Mouse (Mus musculus) hindbrain, embryonic 12.5 days (tissue): ENCODE results near the gene Dhx16. TPM values are rescaled to one million over a fixed set of nuclear protein-coding genes. Genes with fewer than 3 reads are reported as not detected.
A peak's percentile ranks its signal among the peaks of the same experiment; 100 is the strongest.

Source experiments
- ATAC-seq: fragments of 200-750 bp; cut with Nextera tagmentation; 2 replicates; pipeline ENCODE4 v1.8.0; 2017; ENCODE audit warnings: moderate TSS enrichment; ENCODE audit not compliant: low FRiP score
- H3K27ac ChIP-seq: fragments of 300-500 bp; sonication (generic); 2 replicates; pipeline ENCODE4 v1.5.1; 2016; ENCODE audit warnings: mild to moderate bottlenecking
- H3K27me3 ChIP-seq: fragments of 300-500 bp; sonication (generic); 2 replicates; pipeline ENCODE4 v1.6.1; 2016; ENCODE audit warnings: mild to moderate bottlenecking
- H3K36me3 ChIP-seq: fragments of 300-500 bp; sonication (generic); 2 replicates; pipeline ENCODE4 v1.6.1; 2016; ENCODE audit warnings: mild to moderate bottlenecking
- H3K4me1 ChIP-seq: fragments of 300-500 bp; sonication (generic); 2 replicates; pipeline ENCODE4 v1.6.1; 2016
- H3K4me2 ChIP-seq: fragments of 300-500 bp; sonication (generic); replicated peaks from 2 replicates; pipeline ENCODE4 v1.6.1; 2016; ENCODE audit warnings: mild to moderate bottlenecking
- H3K4me3 ChIP-seq: fragments of 300-500 bp; sonication (generic); 2 replicates; pipeline ENCODE4 v1.5.1; 2016; ENCODE audit warnings: mild to moderate bottlenecking
- H3K9ac ChIP-seq: fragments of 300-500 bp; sonication (generic); 2 replicates; pipeline ENCODE4 v1.6.1; 2016; ENCODE audit warnings: mild to moderate bottlenecking, moderate library complexity
- H3K9me3 ChIP-seq: fragments of 300-500 bp; sonication (generic); replicated peaks from 2 replicates; pipeline ENCODE4 v1.6.1; 2016; ENCODE audit warnings: mild to moderate bottlenecking
- WGBS: fragments of 180-500 bp; shearing (Covaris S2); methylation state at CpG from one replicate; pipeline ENCODE4 v1.1.7; 2016; 5-methylcytosine and 5-hydroxymethylcytosine counted together
- polyA plus RNA-seq: library from polyadenylated mRNA; unstranded; fragments of >200 nt; fragmentation: Nextera tagmentation; extraction: Ambion mirVana; gene quantifications from 2 replicates; pipeline ENCODE4 v1.2.1, GENCODE M21; 2016

Gene Dhx16
- polyA plus RNA-seq, 1 experiment from 2014 or later, result 45.2 TPM

GRCm38 (mm10) chr17:35873774-35874519 lies 5.7 kb upstream of the Dhx16 start:
- Histone ChIP-seq H3K4me1 (peaks cover 42% of the 10 kb centered on the region), H3K27me3 (no peaks in the 10 kb centered on the region), H3K4me3 (peak overlapping the region; percentile 14; the same call in 1 of the 2 replicates), H3K4me2 (peak overlapping the region; percentile 31), H3K36me3 (peaks cover 38% of the 10 kb centered on the region), H3K9ac (no peak overlapping the region), H3K9me3 (peaks cover 6% of the 10 kb centered on the region; the same call in 1 of the 2 replicates), H3K27ac (no peak overlapping the region)
- WGBS, result 32% methylated on average over 21 of the region's 21 CpGs
- ATAC-seq, result peak; percentile 15

- WGBS, result 95% methylated on average over 6 of the region's 6 CpGs
- Histone ChIP-seq H3K4me2 (no peak overlapping the region), H3K27me3 (no peaks in the 10 kb centered on the region), H3K36me3 (peaks cover 38% of the 10 kb centered on the region), H3K27ac (no peak overlapping the region), H3K4me3 (no peak overlapping the region), H3K4me1 (peaks cover 34% of the 10 kb centered on the region), H3K9ac (no peak overlapping the region), H3K9me3 (peaks cover 6% of the 10 kb centered on the region; the same call in 1 of the 2 replicates)
- ATAC-seq, result no peak
Observed at GRCm38 (mm10) chr17:35874721-35875120, 4.9 kb upstream of the Dhx16 start.

GRCm38 (mm10) chr17:35882924-35883323 lies 3.3 kb downstream of the Dhx16 start:
- no peak for ATAC-seq
- H3K4me1 ChIP-seq, result peaks cover 11% of the 10 kb centered on the region
- no peak overlapping the region for H3K4me3 ChIP-seq
- H3K4me2 ChIP-seq, result no peak overlapping the region
- 92% methylated on average over 17 of the region's 17 CpGs for WGBS
- no peak overlapping the region for H3K9ac ChIP-seq
- no peaks in the 10 kb centered on the region for H3K9me3 ChIP-seq
- no peaks in the 10 kb centered on the region for H3K27me3 ChIP-seq
- peaks cover 65% of the 10 kb centered on the region for H3K36me3 ChIP-seq
- H3K27ac ChIP-seq, result no peak overlapping the region

- Histone ChIP-seq H3K27me3 (no peaks in the 10 kb centered on the region), H3K4me2 (no peak overlapping the region), H3K4me3 (no peak overlapping the region), H3K27ac (no peak overlapping the region), H3K9me3 (no peaks in the 10 kb centered on the region), H3K36me3 (peaks cover 73% of the 10 kb centered on the region), H3K9ac (no peak overlapping the region), H3K4me1 (peaks cover 11% of the 10 kb centered on the region)
- no peak for ATAC-seq
- 94% methylated on average over 14 of the region's 14 CpGs for WGBS
Observed at GRCm38 (mm10) chr17:35883777-35884176, 4.2 kb downstream of the Dhx16 start.

GRCm38 (mm10) chr17:35887725-35888124 lies 8.1 kb downstream of the Dhx16 start:
- peaks cover 97% of the 10 kb centered on the region for H3K36me3 ChIP-seq

GRCm38 (mm10) chr17:35896781-35897643 lies 17.4 kb downstream of the Dhx16 start, which contains the start of gene 2310061I04Rik:
Gene 2310061I04Rik, minus strand, starts transcription at chr17:35897431.
- Histone ChIP-seq H3K27me3 (no peaks in the 10 kb centered on the region), H3K4me3 (peak within 1 kb of the TSS; percentile 85), H3K9ac (peak within 1 kb of the TSS; percentile 89), H3K36me3 (peaks cover 59% of the 10 kb centered on the region), H3K4me2 (peak within 1 kb of the TSS; percentile 100), H3K4me1 (peaks cover 21% of the 10 kb centered on the region), H3K9me3 (no peaks in the 10 kb centered on the region), H3K27ac (peak within 1 kb of the TSS; percentile 96)
- under 1% methylated on average over 83 of the region's 86 CpGs for WGBS
- ATAC-seq, result peak; percentile 94

More at GRCm38 (mm10) chr17:35887725-35888124, 8.1 kb downstream of the Dhx16 start:
- H3K27ac ChIP-seq, result no peak overlapping the region
- H3K4me3 ChIP-seq, result no peak overlapping the region
- H3K9ac ChIP-seq, result no peak overlapping the region
- no peak for ATAC-seq
- no peaks in the 10 kb centered on the region for H3K27me3 ChIP-seq
- no peaks in the 10 kb centered on the region for H3K9me3 ChIP-seq
- no peak overlapping the region for H3K4me2 ChIP-seq
- H3K4me1 ChIP-seq, result no peaks in the 10 kb centered on the region
- 94% methylated on average over 11 of the region's 17 CpGs for WGBS

GRCm38 (mm10) chr17:35897644-35898573 lies 18.3 kb downstream of the Dhx16 start:
- no peaks in the 10 kb centered on the region for H3K27me3 ChIP-seq
- H3K27ac ChIP-seq, result peak overlapping the region; percentile 96
- peak overlapping the region; percentile 100 for H3K4me2 ChIP-seq
- ATAC-seq, result peak; percentile 44
- no peaks in the 10 kb centered on the region for H3K9me3 ChIP-seq
- peak overlapping the region; percentile 89 for H3K9ac ChIP-seq
- H3K4me3 ChIP-seq, result peak overlapping the region; percentile 85; the same call in 1 of the 2 replicates
- peaks cover 59% of the 10 kb centered on the region for H3K36me3 ChIP-seq
- WGBS, result 43% methylated on average over 23 of the region's 23 CpGs
- peaks cover 21% of the 10 kb centered on the region for H3K4me1 ChIP-seq

- no peaks in the 10 kb centered on the region for H3K27me3 ChIP-seq
- peaks cover 69% of the 10 kb centered on the region for H3K36me3 ChIP-seq
- ATAC-seq, result no peak
- H3K27ac ChIP-seq, result no peak overlapping the region
- no peaks in the 10 kb centered on the region for H3K9me3 ChIP-seq
- peaks cover 19% of the 10 kb centered on the region for H3K4me1 ChIP-seq
- no peak overlapping the region for H3K9ac ChIP-seq
- no peak overlapping the region for H3K4me2 ChIP-seq
- H3K4me3 ChIP-seq, result no peak overlapping the region
- 93% methylated on average over 3 of the region's 3 CpGs for WGBS
Observed at GRCm38 (mm10) chr17:35900636-35901035, 21.0 kb downstream of the Dhx16 start.

GRCm38 (mm10) chr17:35903343-35903991 lies 23.8 kb downstream of the Dhx16 start:
- Histone ChIP-seq H3K4me1 (peaks cover 9% of the 10 kb centered on the region), H3K27me3 (no peaks in the 10 kb centered on the region), H3K36me3 (peaks cover 89% of the 10 kb centered on the region), H3K9ac (no peak overlapping the region), H3K4me3 (no peak overlapping the region), H3K4me2 (no peak overlapping the region), H3K27ac (no peak overlapping the region), H3K9me3 (no peaks in the 10 kb centered on the region)
- 95% methylated on average over 9 of the region's 9 CpGs for WGBS
- no peak for ATAC-seq

GRCm38 (mm10) chr17:35903992-35904355 lies 24.4 kb downstream of the Dhx16 start:
- 90% methylated on average over 4 of the region's 4 CpGs for WGBS
- no peak overlapping the region for H3K4me2 ChIP-seq
- H3K27ac ChIP-seq, result no peak overlapping the region
- no peaks in the 10 kb centered on the region for H3K27me3 ChIP-seq
- no peaks in the 10 kb centered on the region for H3K9me3 ChIP-seq
- H3K4me3 ChIP-seq, result no peak overlapping the region
- no peak overlapping the region for H3K9ac ChIP-seq
- peaks cover 88% of the 10 kb centered on the region for H3K36me3 ChIP-seq
- peaks cover 14% of the 10 kb centered on the region for H3K4me1 ChIP-seq
- no peak for ATAC-seq

GRCm38 (mm10) chr17:35905587-35905986 lies 26.0 kb downstream of the Dhx16 start:
- no peak overlapping the region for H3K4me2 ChIP-seq
- no peaks in the 10 kb centered on the region for H3K9me3 ChIP-seq
- no peak for ATAC-seq
- 92% methylated on average over 1 of the region's 1 CpGs for WGBS
- H3K9ac ChIP-seq, result no peak overlapping the region
- no peak overlapping the region for H3K4me3 ChIP-seq
- H3K27ac ChIP-seq, result no peak overlapping the region
- H3K4me1 ChIP-seq, result peaks cover 19% of the 10 kb centered on the region
- peaks cover 72% of the 10 kb centered on the region for H3K36me3 ChIP-seq
- no peaks in the 10 kb centered on the region for H3K27me3 ChIP-seq
